In genomic region chr11:3171931-3172330, GRCm38 (mm10) we compare ENCODE assay signal across 8 mouse cellular contexts. TPM values are rescaled to one million over a fixed set of nuclear protein-coding genes. Genes with fewer than 3 reads are reported as not detected.
A peak's percentile ranks its signal among the peaks of the same experiment; 100 is the strongest.
DNase-seq lines count a peak whose midpoint lies in the region.
"Not testable (repeated sequence)": the region's sequence is repeated elsewhere in the genome, so short reads cannot be mapped to it uniquely, and the experiment has no call there.

No protein-coding gene starts in this region.

- DNase-seq in adrenal gland, postnatal 14 days: peak; percentile 30
- peak; percentile 71 to 73 for DNase-seq in gastrocnemius, adult 8-10 months (ENCODE audit: low spot score in 2 of 2)
- DNase-seq in heart, postnatal 14 days: peak; percentile 35 to 53
- peak; percentile 27 to 31 for DNase-seq in kidney, postnatal 4 days
- peak; percentile 59 to 62 for DNase-seq in left cerebral cortex, postnatal 25 days (ENCODE audit: low spot score in 2 of 2)
- peak; percentile 52 for DNase-seq in ovary, postnatal 14 days (ENCODE audit: low spot score)
- DNase-seq in testis, postnatal 10 days (ENCODE audit: low spot score): peak; percentile 79
- DNase-seq in urinary bladder, postnatal 25 days (ENCODE audit: low spot score): peak; percentile 62

- intact Hi-C loops in heart, postnatal 14 days (cut with DNase I): not testable (repeated sequence)
- intact Hi-C loops in left cerebral cortex, postnatal 25 days (cut with DNase I): loop anchor here (2.0 kb wide), 1 partner anchor 15 kb away; no protein-coding TSS in a partner anchor

RNA-seq across cellular contexts. Expression of gene Sfi1, which starts 21.3 kb away (rescaled TPM):
- total RNA-seq in adrenal gland, postnatal 14 days (2021): 39.4 and 60.7 TPM in 2 replicates
- 10 to 100 TPM in 2 of 4 experiments, 1 to 10 TPM in 2; 7.8 to 12.1 (median 9.6) TPM for total RNA-seq in gastrocnemius, adult 8-10 months (2022)
- 10 to 100 TPM; 22.6 to 24.0 TPM for total RNA-seq in heart, postnatal 14 days (2021)
- total RNA-seq in left cerebral cortex, postnatal 25 days (2021): 10 to 100 TPM; 48.2 to 69.5 TPM

RNA-seq across cellular contexts. Expression of gene Eif4enif1, which starts 30.3 kb away (rescaled TPM):
- 57.0 and 61.1 TPM in 2 replicates for total RNA-seq in adrenal gland, postnatal 14 days (2021)
- total RNA-seq in gastrocnemius, adult 8-10 months (2022): 10 to 100 TPM; 27.6 to 39.3 (median 31.4) TPM
- 10 to 100 TPM; 41.5 to 43.0 TPM for total RNA-seq in heart, postnatal 14 days (2021)
- total RNA-seq in left cerebral cortex, postnatal 25 days (2021): 10 to 100 TPM; 68.7 to 71.5 TPM

Comparison
In these comparisons a context has a peak if more than half of its experiments do, and no peak if none do; other contexts are left out.
1. Peak in every context shown above with its lines: DNase-seq.
2. DNase-seq: peak in every context shown above with its lines; median percentile 79 in testis, postnatal 10 days; 72 in gastrocnemius, adult 8-10 months; 62 in urinary bladder, postnatal 25 days; 60 in left cerebral cortex, postnatal 25 days; 52 in ovary, postnatal 14 days; 44 in heart, postnatal 14 days; 30 in adrenal gland, postnatal 14 days; 29 in kidney, postnatal 4 days.